Mouse (Mus musculus) kidney, adult 2 months (tissue): ENCODE measurements around the gene AC109138.7. TPM values are rescaled to one million over a fixed set of nuclear protein-coding genes. Genes with fewer than 3 reads are reported as not detected.
A peak's percentile ranks its signal among the peaks of the same experiment; 100 is the strongest.

ENCODE experiments used
- DNase-seq: peaks from one replicate; pipeline ENCODE4 v3.0.0; 2021
- H3K27ac ChIP-seq: fragments of 200-500 bp; 2 replicates; pipeline ENCODE4 v1.5.1; 2012; ENCODE audit warnings: low read depth, low read length, control low read depth, inconsistent platforms; ENCODE audit not compliant: insufficient read depth
- H3K27me3 ChIP-seq: fragments of 200-500 bp; replicated peaks from 2 replicates; pipeline ENCODE4 v1.6.1; 2012; ENCODE audit warnings: mild to moderate bottlenecking, moderate library complexity, low read length, inconsistent platforms; ENCODE audit not compliant: control insufficient read depth, insufficient read depth
- H3K36me3 ChIP-seq: fragments of 200-500 bp; 2 replicates; pipeline ENCODE4 v1.6.1; 2012; ENCODE audit warnings: mild to moderate bottlenecking, moderate library complexity, low read length, inconsistent platforms; ENCODE audit not compliant: control insufficient read depth, insufficient read depth
- H3K4me1 ChIP-seq: fragments of 200-500 bp; 2 replicates; pipeline ENCODE4 v1.6.1; 2011; ENCODE audit warnings: low read length; ENCODE audit not compliant: control insufficient read depth, insufficient read depth
- H3K4me3 ChIP-seq: fragments of 200-500 bp; 2 replicates; pipeline ENCODE4 v1.5.1; 2011; ENCODE audit warnings: mild to moderate bottlenecking, low read depth, low read length, control low read depth; ENCODE audit not compliant: insufficient read depth
- CTCF ChIP-seq: fragments of 200-500 bp; conservative IDR thresholded peaks from 2 replicates; pipeline ENCODE4 v1.5.1; 2011; ENCODE audit warnings: low read depth, mild to moderate bottlenecking, control low read depth, low read length, moderate library complexity, mixed read lengths; ENCODE audit not compliant: insufficient read depth, insufficient read length
- POLR2A ChIP-seq: fragments of 200-500 bp; IDR thresholded peaks from one replicate; pipeline ENCODE4 v1.6.1; 2011; ENCODE audit warnings: low read depth, low read length, control low read depth
- WGBS: fragments of 180-500 bp; shearing (Covaris S2); methylation state at CpG from one replicate; pipeline ENCODE4 v1.1.7; 2018; 5-methylcytosine and 5-hydroxymethylcytosine counted together
- polyA plus RNA-seq: library from polyadenylated mRNA; depleted of rRNA; stranded (reverse); fragments of >200 nt; gene quantifications from 2 replicates; pipeline ENCODE4 v1.2.3, GENCODE M21; 2012; rRNA removed

AC109138.7 gene
- polyA plus RNA-seq: 3.4 TPM in 1 of 2 replicates, not detected in the other

GRCm38 (mm10) chr19:4214071-4214770 is at the start of gene AC109138.7, which contains the start of gene Clcf1:
Gene AC109138.7, plus strand, starts transcription at chr19:4214357.
Gene Clcf1, plus strand, starts transcription at chr19:4214238.
- WGBS: 2% methylated on average over 49 of the region's 49 CpGs
- DNase-seq: peak; percentile 51
- Histone ChIP-seq H3K27ac (peak within 1 kb of the TSS; percentile 41), H3K4me1 (peaks cover 9% of the 10 kb centered on the region), H3K27me3 (no peaks in the 10 kb centered on the region), H3K4me3 (peak within 1 kb of the TSS; percentile 60), H3K36me3 (no peaks in the 10 kb centered on the region)
- TF ChIP-seq CTCF (no peak), POLR2A (no peak)

GRCm38 (mm10) chr19:4164721-4165120 is 49.4 kb upstream of the AC109138.7 start:
- Histone ChIP-seq H3K4me1 (peaks cover 7% of the 10 kb centered on the region; the same call in 1 of the 2 replicates), H3K36me3 (no peaks in the 10 kb centered on the region), H3K27ac (no peak overlapping the region), H3K4me3 (no peak overlapping the region), H3K27me3 (no peaks in the 10 kb centered on the region)
- TF ChIP-seq CTCF: no peak
- no peak for TF ChIP-seq POLR2A
- WGBS: 76% methylated on average over 2 of the region's 2 CpGs
- DNase-seq: no peak

- WGBS: 88% methylated on average over 9 of the region's 9 CpGs
- no peak for DNase-seq
These were observed 47.3 kb upstream of the AC109138.7 start for GRCm38 (mm10) chr19:4166678-4167476.

GRCm38 (mm10) chr19:4169378-4169784 is 44.8 kb upstream of the AC109138.7 start:
- peak; percentile 100 for DNase-seq
- Histone ChIP-seq H3K36me3 (no peaks in the 10 kb centered on the region), H3K4me3 (peak overlapping the region; percentile 62), H3K4me1 (peaks cover 5% of the 10 kb centered on the region; the same call in 1 of the 2 replicates), H3K27ac (peak overlapping the region; percentile 87), H3K27me3 (no peaks in the 10 kb centered on the region)
- TF ChIP-seq CTCF (peak; percentile 81), POLR2A (peak; percentile 67)
- WGBS: 1% methylated on average over 43 of the region's 43 CpGs

More at GRCm38 (mm10) chr19:4166678-4167476, 47.3 kb upstream of the AC109138.7 start:
- peaks cover 13% of the 10 kb centered on the region; the same call in 1 of the 2 replicates for H3K4me1 ChIP-seq
- TF ChIP-seq CTCF: no peak
- no peak for TF ChIP-seq POLR2A
- H3K4me3 ChIP-seq: no peak overlapping the region
- no peaks in the 10 kb centered on the region for H3K27me3 ChIP-seq
- no peaks in the 10 kb centered on the region for H3K36me3 ChIP-seq
- no peak overlapping the region for H3K27ac ChIP-seq

GRCm38 (mm10) chr19:4169810-4170209 is 44.3 kb upstream of the AC109138.7 start:
- TF ChIP-seq POLR2A (no peak), CTCF (no peak)
- 4% methylated on average over 27 of the region's 27 CpGs for WGBS
- peaks cover 5% of the 10 kb centered on the region; the same call in 1 of the 2 replicates for H3K4me1 ChIP-seq
- no peaks in the 10 kb centered on the region for H3K36me3 ChIP-seq
- H3K27me3 ChIP-seq: no peaks in the 10 kb centered on the region
- H3K27ac ChIP-seq: peak overlapping the region; percentile 87
- H3K4me3 ChIP-seq: peak overlapping the region; percentile 62
- no peak for DNase-seq

GRCm38 (mm10) chr19:4170723-4171392 is 43.3 kb upstream of the AC109138.7 start:
- TF ChIP-seq POLR2A (no peak), CTCF (no peak)
- no peak for DNase-seq
- no peaks in the 10 kb centered on the region for H3K36me3 ChIP-seq
- 90% methylated on average over 10 of the region's 10 CpGs for WGBS
- no peaks in the 10 kb centered on the region for H3K27me3 ChIP-seq
- no peak overlapping the region for H3K4me3 ChIP-seq
- no peak overlapping the region for H3K27ac ChIP-seq
- H3K4me1 ChIP-seq: peaks cover 5% of the 10 kb centered on the region; the same call in 1 of the 2 replicates
